Mouse (Mus musculus) embryo, embryonic 9.5 days (tissue): Measurements from ENCODE around the gene Bmpr2.

Source experiments
- DNase-seq: peaks from one replicate; pipeline ENCODE4 v3.0.0-alpha.2; 2017; ENCODE audit errors: extremely low spot score

Gene Bmpr2

DNA sequence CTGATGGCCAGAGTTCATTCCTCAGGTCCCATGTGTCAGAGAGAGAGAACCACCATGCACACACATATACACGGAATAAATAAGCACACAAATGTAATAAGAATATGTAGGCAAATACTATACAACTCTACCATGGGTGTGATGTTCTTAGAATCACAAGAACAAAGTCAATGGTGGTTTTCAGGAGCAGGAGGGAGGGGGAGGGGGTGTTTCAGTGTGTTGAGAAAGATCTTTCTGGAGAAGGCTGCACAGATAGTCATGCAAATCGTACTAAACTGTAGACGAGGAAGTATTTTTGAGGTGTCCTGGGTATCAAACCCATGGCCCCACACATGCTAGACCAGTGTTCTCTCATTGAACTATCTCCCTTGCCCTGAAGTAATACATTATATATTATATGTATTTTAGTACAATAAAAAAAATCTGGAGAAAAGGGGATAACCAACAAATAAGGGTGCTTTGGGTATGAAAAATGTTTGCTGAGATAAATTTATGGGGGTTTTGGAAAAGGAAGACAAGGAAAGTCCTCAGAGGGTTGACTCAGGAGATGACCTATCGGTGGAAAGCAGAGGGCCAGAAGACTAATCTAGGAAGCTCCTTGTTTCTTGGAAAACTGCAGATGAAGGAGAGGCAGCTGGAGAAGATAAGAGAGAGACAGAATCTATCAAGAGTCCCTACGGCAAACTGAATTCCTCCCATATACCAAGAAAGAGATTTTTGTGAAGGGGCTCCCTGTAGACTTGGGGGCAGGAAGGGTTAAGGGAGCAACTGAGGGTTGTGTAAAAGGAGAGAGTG lies 138.1 kb downstream of the Bmpr2 start:
- no peak for DNase-seq

DNA sequence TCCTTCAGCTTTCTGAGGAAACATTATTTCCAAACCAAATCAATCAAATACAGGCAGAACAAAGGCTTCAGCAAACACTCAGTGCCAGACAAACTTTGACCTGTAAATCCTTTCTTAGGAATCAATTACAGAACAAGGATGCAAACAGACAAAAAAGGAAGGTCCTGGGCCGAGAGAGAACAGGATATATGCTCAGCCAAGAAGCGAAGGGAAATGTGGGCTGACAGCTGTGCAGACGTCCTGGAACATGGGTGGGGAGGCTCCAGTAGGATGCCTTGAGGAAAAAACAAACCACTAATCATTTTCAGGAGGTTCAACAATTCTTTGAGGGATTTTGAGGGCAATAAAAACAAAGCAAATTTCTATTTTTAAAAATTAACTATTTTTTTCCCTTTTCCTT lies 139.4 kb downstream of the Bmpr2 start:
- no peak for DNase-seq

GRCm38 (mm10) chr1:59904630-59905295 lies 141.6 kb downstream of the Bmpr2 start:
- no peak for DNase-seq

DNA sequence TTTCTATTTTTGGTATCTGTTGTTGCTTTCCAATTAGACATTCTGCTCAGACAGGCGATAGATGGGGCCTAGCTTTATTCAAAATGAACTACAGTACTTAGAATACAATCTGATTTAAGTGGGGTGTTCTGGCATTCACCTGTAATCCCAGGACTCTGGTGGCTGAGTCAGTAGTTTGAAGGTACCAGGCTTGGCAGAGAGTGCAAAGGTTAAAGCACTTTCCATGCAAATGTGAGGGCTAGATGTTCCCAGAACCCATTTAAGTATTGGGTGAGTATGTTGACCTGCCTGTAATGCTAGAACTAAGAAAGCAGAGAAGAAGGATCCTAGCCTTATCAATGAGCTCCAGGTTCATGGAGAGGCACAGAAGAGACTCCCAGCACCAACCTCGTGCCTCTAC lies 142.7 kb downstream of the Bmpr2 start:
- DNase-seq: no peak

- DNase-seq: no peak
Measured at GRCm38 (mm10) chr1:59906819-59907521, 143.8 kb downstream of the Bmpr2 start.

- no peak for DNase-seq
Measured at GRCm38 (mm10) chr1:59907700-59908099, 144.5 kb downstream of the Bmpr2 start.

DNA sequence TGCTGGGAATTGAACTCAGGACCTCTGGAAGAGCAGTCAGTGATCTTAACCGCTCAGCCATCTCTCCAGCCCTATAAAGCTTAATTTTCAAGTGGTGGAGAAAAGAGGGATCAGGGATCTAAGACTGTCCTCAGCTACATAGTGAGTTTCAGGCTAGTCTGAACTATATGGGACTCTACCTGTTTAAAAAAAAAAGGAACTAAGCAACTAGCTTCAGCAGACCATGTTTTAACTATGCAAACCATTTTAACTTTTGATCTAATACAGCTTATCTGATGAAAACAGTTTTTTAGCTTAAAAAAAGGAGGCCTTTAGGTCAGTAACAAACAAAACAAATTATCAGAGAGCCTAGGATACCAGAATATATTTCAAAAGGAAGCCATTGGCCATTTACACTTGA lies 147.7 kb downstream of the Bmpr2 start:
- no peak for DNase-seq

DNA sequence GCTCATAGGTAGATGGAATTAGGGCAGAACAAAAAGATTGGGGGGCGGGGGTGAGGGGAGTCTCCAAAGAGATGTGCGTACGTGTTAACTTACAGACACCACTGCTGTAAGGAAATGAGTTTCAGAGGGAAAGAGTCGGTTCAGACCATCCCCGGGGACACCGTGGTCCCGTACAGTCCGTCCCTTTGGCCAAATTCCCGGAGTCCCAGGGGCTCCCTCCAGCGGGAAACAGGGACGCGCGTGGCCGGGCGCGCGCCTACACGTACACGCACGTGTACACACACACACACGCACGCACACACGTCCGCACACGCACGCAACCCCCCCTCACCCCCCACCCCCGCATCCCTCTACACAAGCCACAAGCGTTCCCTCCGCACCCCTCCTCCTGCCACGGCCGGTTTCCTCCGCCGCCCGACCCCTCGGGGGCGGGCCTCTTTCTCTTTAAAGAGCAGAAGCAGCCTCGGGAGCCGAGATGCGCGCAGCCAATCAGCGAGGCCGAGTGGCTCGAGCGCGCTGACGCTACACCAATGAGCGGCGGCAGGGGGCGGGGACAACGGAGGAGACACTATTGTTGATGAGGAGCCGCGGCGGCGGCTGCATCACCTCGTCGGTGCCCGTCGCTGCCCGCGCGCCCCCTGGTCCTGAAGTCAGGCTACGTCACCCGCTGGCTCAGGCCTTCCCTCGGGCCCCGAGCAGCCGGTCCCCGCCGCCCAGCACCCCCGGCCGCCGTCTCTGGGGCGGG lies 149.4 kb downstream of the Bmpr2 start, which contains the start of gene Fam117b:
TSS of gene Fam117b (plus strand) at position 594 of the 745 bp plus-strand sequence.
- peak; percentile 97 for DNase-seq

GRCm38 (mm10) chr1:59913195-59913868 lies 150.1 kb downstream of the Bmpr2 start:
- peak; percentile 52 for DNase-seq

- no peak for DNase-seq
Measured at GRCm38 (mm10) chr1:59913869-59914225, 150.6 kb downstream of the Bmpr2 start.

- DNase-seq: no peak
Measured at GRCm38 (mm10) chr1:59914799-59915198, 151.6 kb downstream of the Bmpr2 start.

GRCm38 (mm10) chr1:59915843-59916610 lies 152.8 kb downstream of the Bmpr2 start:
- DNase-seq: no peak

DNA sequence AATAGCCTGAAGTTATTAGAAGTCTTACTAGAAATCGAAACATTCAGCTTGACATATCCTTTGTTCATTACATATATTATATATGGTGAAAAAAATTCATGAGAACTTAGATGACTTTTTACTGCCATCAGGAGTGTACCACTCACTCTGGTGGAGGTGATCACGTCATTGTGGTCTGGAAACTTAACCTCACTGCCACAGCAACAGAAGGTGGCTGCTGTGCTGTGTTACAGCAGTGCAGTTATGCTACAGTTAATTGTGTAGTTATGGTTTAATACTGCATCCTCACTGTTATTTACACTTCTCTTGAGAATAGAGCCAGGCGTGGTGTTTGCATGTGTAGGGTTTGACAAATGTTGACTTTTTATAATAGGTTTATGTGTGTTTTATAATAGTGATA lies 154.2 kb downstream of the Bmpr2 start:
- no peak for DNase-seq

- no peak for DNase-seq
Measured at GRCm38 (mm10) chr1:59918075-59918474, 154.9 kb downstream of the Bmpr2 start.

DNA sequence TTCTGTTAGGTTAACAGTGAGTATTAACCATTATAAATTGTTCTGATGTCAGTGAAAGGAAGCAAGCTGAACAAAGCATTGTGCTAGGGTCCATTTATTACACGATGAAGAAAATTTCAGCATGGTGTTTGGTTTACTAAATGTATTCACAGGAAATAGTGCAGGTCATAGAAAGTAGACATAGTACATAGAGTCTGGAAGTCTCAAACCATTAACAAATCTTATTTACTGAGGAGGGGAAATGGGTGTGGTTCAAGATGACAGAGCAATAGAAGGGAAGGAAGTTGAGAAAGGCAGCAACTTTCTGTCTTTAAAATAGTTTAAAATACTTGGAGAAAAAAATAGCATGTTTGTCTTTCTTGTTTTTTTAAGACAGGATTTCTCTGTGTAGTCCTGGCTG lies 160.0 kb downstream of the Bmpr2 start:
- DNase-seq: no peak

DNA sequence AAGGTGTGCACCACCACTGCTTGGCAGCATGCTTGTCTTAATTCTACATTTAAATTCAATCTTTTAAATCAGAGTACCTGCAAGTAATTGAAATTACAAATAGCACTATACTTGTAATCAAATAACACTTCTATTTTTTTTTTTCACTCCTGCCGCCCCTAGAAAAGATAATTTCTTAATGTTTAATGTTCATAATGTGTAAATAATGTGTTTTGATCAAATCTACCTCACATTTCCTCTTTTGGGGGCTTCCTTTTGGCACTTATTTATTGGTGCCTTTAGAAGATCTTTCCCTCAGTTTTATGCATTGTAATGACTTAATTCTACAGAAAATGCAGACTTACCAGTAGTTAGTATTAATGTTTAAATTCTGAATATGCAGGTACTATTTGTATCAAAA lies 160.5 kb downstream of the Bmpr2 start:
- DNase-seq: no peak

- no peak for DNase-seq
Measured at GRCm38 (mm10) chr1:59924411-59924810, 161.2 kb downstream of the Bmpr2 start.

GRCm38 (mm10) chr1:59926021-59926672 lies 162.9 kb downstream of the Bmpr2 start:
- no peak for DNase-seq

- DNase-seq: no peak
Measured at GRCm38 (mm10) chr1:59927131-59927680, 164.0 kb downstream of the Bmpr2 start.
